Mouse (Mus musculus): Measurements from ENCODE around the gene Olfr998. TPM values are rescaled to one million over a fixed set of nuclear protein-coding genes. Genes with fewer than 3 reads are reported as not detected.
"Not testable (repeated sequence)": the region's sequence is repeated elsewhere in the genome, so short reads cannot be mapped to it uniquely, and the experiment has no call there.

The Olfr998 gene
- not detected in 2 replicates for polyA plus RNA-seq (2012; rRNA removed)

GRCm38 (mm10) chr2:85588648-85589047, at the start of gene Olfr998:
Olfr998 (plus strand) TSS chr2:85588948.
- DNase-seq (ENCODE audit: low spot score) = not testable (repeated sequence)

- DNase-seq (ENCODE audit: low spot score) = no peak
Measured at GRCm38 (mm10) chr2:85554806-85555205, 33.9 kb upstream of the Olfr998 start.

- DNase-seq (ENCODE audit: low spot score) = no peak
Measured at GRCm38 (mm10) chr2:85560226-85560625, 28.5 kb upstream of the Olfr998 start.

GRCm38 (mm10) chr2:85561187-85561586, 27.6 kb upstream of the Olfr998 start:
- no peak for DNase-seq (ENCODE audit: low spot score)

- no peak for DNase-seq (ENCODE audit: low spot score)
Measured at GRCm38 (mm10) chr2:85578915-85579314, 9.8 kb upstream of the Olfr998 start, which contains the start of gene Olfr996. Olfr996 (plus strand) TSS chr2:85579215.

GRCm38 (mm10) chr2:85611803-85612202, 23.1 kb downstream of the Olfr998 start, which contains the start of gene Olfr1000:
Olfr1000 (minus strand) TSS chr2:85611903.
- no peak for DNase-seq (ENCODE audit: low spot score)

Other genes starting within 250 kb of the Olfr998 start
- not detected in 2 replicates for gene Olfr987, start 249.6 kb upstream of the Olfr998 start, polyA plus RNA-seq (2012; rRNA removed)
- not detected in 2 replicates for gene Olfr988, start 225.7 kb upstream of the Olfr998 start, polyA plus RNA-seq (2012; rRNA removed)
- gene Olfr992, start 179.5 kb upstream of the Olfr998 start, polyA plus RNA-seq (2012; rRNA removed) = not detected in 2 replicates
- not detected in 2 replicates for gene Olfr993, start 174.1 kb upstream of the Olfr998 start, polyA plus RNA-seq (2012; rRNA removed)
- gene Olfr994, start 152.5 kb upstream of the Olfr998 start, polyA plus RNA-seq (2012; rRNA removed) = not detected in 2 replicates
- not detected in 2 replicates for gene Olfr995, start 145.3 kb upstream of the Olfr998 start, polyA plus RNA-seq (2012; rRNA removed)
- 0.03 and 0.10 TPM in 2 replicates for gene 4833423E24Rik, start 69.9 kb upstream of the Olfr998 start, polyA plus RNA-seq (2012; rRNA removed)
- gene Olfr996, start 9.7 kb upstream of the Olfr998 start, polyA plus RNA-seq (2012; rRNA removed) = not detected in 2 replicates
- gene Olfr1000, start 23.0 kb downstream of the Olfr998 start, polyA plus RNA-seq (2012; rRNA removed) = not detected in 2 replicates
- gene Olfr1002, start 61.8 kb downstream of the Olfr998 start, polyA plus RNA-seq (2012; rRNA removed) = not detected in 2 replicates
- gene Olfr154, start 75.5 kb downstream of the Olfr998 start, polyA plus RNA-seq (2012; rRNA removed) = not detected in 2 replicates
- gene Olfr1006, start 89.8 kb downstream of the Olfr998 start, polyA plus RNA-seq (2012; rRNA removed) = not detected in 2 replicates
- gene Olfr1008, start 100.5 kb downstream of the Olfr998 start, polyA plus RNA-seq (2012; rRNA removed) = not detected in 2 replicates
- not detected in 2 replicates for gene Olfr1009, start 126.5 kb downstream of the Olfr998 start, polyA plus RNA-seq (2012; rRNA removed)
- not detected in 2 replicates for gene Olfr1012, start 173.8 kb downstream of the Olfr998 start, polyA plus RNA-seq (2012; rRNA removed)
- not detected in 2 replicates for gene Olfr1013, start 178.2 kb downstream of the Olfr998 start, polyA plus RNA-seq (2012; rRNA removed)
- not detected in 2 replicates for gene Olfr1014, start 183.8 kb downstream of the Olfr998 start, polyA plus RNA-seq (2012; rRNA removed)
- not detected in 2 replicates for gene Olfr1015, start 193.1 kb downstream of the Olfr998 start, polyA plus RNA-seq (2012; rRNA removed)
- not detected in 2 replicates for gene Olfr1016, start 213.6 kb downstream of the Olfr998 start, polyA plus RNA-seq (2012; rRNA removed)
- not detected in 2 replicates for gene Olfr1018, start 229.5 kb downstream of the Olfr998 start, polyA plus RNA-seq (2012; rRNA removed)

Data from urinary bladder, adult 2 months (tissue).